Mouse (Mus musculus) CH12.LX (cell line): ENCODE results near the gene Gm39566. TPM values are rescaled to one million over a fixed set of nuclear protein-coding genes. Genes with fewer than 3 reads are reported as not detected.

ENCODE experiments used
- DNase-seq: peaks from one replicate; pipeline ENCODE4 v3.0.0-alpha.2; 2013; ENCODE audit errors: extremely low read depth
- H3K27ac ChIP-seq: 2 replicates; pipeline ENCODE4 v1.5.1; 2012; ENCODE audit warnings: low read depth, mild to moderate bottlenecking, control low read depth, moderate library complexity; ENCODE audit not compliant: insufficient read depth
- H3K27me3 ChIP-seq: replicated peaks from 2 replicates; pipeline ENCODE3; 2012; ENCODE audit warnings: inconsistent platforms
- H3K36me3 ChIP-seq, 2 experiments: replicated peaks in 1 of 2; 2 replicates each; pipeline versions ENCODE3 to v1.6.1; 2012; ENCODE audit warnings: inconsistent platforms in 1 of 2, low read length in 1 of 2, mild to moderate bottlenecking in 1 of 2, mixed read lengths in 1 of 2, moderate library complexity in 1 of 2; ENCODE audit not compliant: control insufficient read depth in 1 of 2, insufficient read depth in 1 of 2
- H3K4me1 ChIP-seq, 2 experiments: 2 replicates each; pipeline ENCODE4 v1.6.1; 2012; ENCODE audit warnings: inconsistent platforms in 1 of 2, moderate library complexity in 1 of 2; ENCODE audit not compliant: insufficient read depth in 2 of 2, control insufficient read depth in 1 of 2
- H3K4me2 ChIP-seq: 2 replicates; pipeline ENCODE4 v1.6.1; 2012; ENCODE audit warnings: low read depth, mild to moderate bottlenecking, control low read depth; ENCODE audit not compliant: poor library complexity, insufficient read depth, severe bottlenecking
- H3K4me3 ChIP-seq, 3 experiments: fragments of 150-350 bp in 1 of 3; sonication (generic) in 1 of 3; replicated peaks in 1 of 3; 2 replicates each; pipeline versions ENCODE3 to v1.5.1; 2011 to 2012; ENCODE audit warnings: low read depth in 2 of 3, low read length in 2 of 3, mild to moderate bottlenecking in 2 of 3, moderate library complexity in 2 of 3, control low read depth in 1 of 3, improper control_type of control experiment in 1 of 3, inconsistent platforms in 1 of 3, mixed read lengths in 1 of 3; ENCODE audit not compliant: poor library complexity in 1 of 3
- H3K79me2 ChIP-seq: replicated peaks from 2 replicates; pipeline ENCODE4 v1.6.1; 2012; ENCODE audit warnings: mild to moderate bottlenecking, moderate library complexity; ENCODE audit not compliant: control insufficient read depth, poor library complexity, insufficient read depth, severe bottlenecking; ENCODE audit errors: extremely low read depth
- H3K9ac ChIP-seq: 2 replicates; pipeline ENCODE4 v1.6.1; 2012; ENCODE audit warnings: low read depth, mild to moderate bottlenecking, control low read depth, moderate library complexity; ENCODE audit not compliant: insufficient read depth
- H3K9me3 ChIP-seq: replicated peaks from 2 replicates; pipeline ENCODE3; 2012; ENCODE audit warnings: low read length, inconsistent platforms, mixed read lengths
- CHD1 ChIP-seq: IDR thresholded peaks from 2 replicates; pipeline ENCODE4 v1.6.1; 2012; ENCODE audit warnings: low read depth, low read length, improper control_type of control experiment, inconsistent platforms
- CTCF ChIP-seq, 2 experiments: IDR thresholded peaks in 1 of 2; conservative IDR thresholded peaks in 1 of 2; 2 replicates each; pipeline ENCODE4 v1.5.1; 2011 to 2012; ENCODE audit warnings: low read depth in 2 of 2, low read length in 2 of 2, improper control_type of control experiment in 1 of 2, inconsistent platforms in 1 of 2, mild to moderate bottlenecking in 1 of 2, moderate library complexity in 1 of 2
- E2F4 ChIP-seq: IDR thresholded peaks from 2 replicates; pipeline ENCODE4 v1.6.1; 2011; ENCODE audit warnings: low read depth, low read length, improper control_type of control experiment; ENCODE audit not compliant: insufficient replicate concordance
- ELF1 ChIP-seq: IDR thresholded peaks from 2 replicates; pipeline ENCODE4 v1.6.1; 2014; ENCODE audit warnings: low read depth, mild to moderate bottlenecking, inconsistent platforms, low read length, improper control_type of control experiment
- EP300 ChIP-seq: IDR thresholded peaks from 2 replicates; pipeline ENCODE4 v1.6.1; 2011; ENCODE audit warnings: low read length, improper control_type of control experiment
- GABPA ChIP-seq: IDR thresholded peaks from 2 replicates; pipeline ENCODE4 v1.6.1; 2012; ENCODE audit warnings: low read depth, low read length, improper control_type of control experiment, inconsistent platforms; ENCODE audit not compliant: insufficient replicate concordance
- HCFC1 ChIP-seq: IDR thresholded peaks from 2 replicates; pipeline ENCODE4 v1.6.1; 2012; ENCODE audit warnings: low read depth, mild to moderate bottlenecking, inconsistent platforms, low read length, improper control_type of control experiment
- IRF4 ChIP-seq: IDR thresholded peaks from 2 replicates; pipeline ENCODE4 v1.6.1; 2014; ENCODE audit warnings: low read depth, mild to moderate bottlenecking, inconsistent platforms, low read length, improper control_type of control experiment
- KAT2A ChIP-seq: IDR thresholded peaks from 2 replicates; pipeline ENCODE4 v1.6.1; 2012; ENCODE audit warnings: low read length, improper control_type of control experiment, inconsistent platforms; ENCODE audit not compliant: insufficient replicate concordance
- MAX ChIP-seq: IDR thresholded peaks from 2 replicates; pipeline ENCODE4 v1.6.1; 2011; ENCODE audit warnings: low read length, improper control_type of control experiment
- MAZ ChIP-seq: IDR thresholded peaks from 2 replicates; pipeline ENCODE4 v1.6.1; 2012; ENCODE audit warnings: low read depth, mild to moderate bottlenecking, inconsistent platforms, low read length, improper control_type of control experiment, moderate library complexity
- MEF2A ChIP-seq: IDR thresholded peaks from 2 replicates; pipeline ENCODE4 v1.6.1; 2014; ENCODE audit warnings: low read depth, mild to moderate bottlenecking, inconsistent platforms, low read length, improper control_type of control experiment, borderline replicate concordance
- MXI1 ChIP-seq: IDR thresholded peaks from 2 replicates; pipeline ENCODE4 v1.6.1; 2011; ENCODE audit warnings: mild to moderate bottlenecking, low read depth, low read length, improper control_type of control experiment
- MYC ChIP-seq: IDR thresholded peaks from 2 replicates; pipeline ENCODE4 v1.6.1; 2011; ENCODE audit warnings: low read depth, mild to moderate bottlenecking, improper control_type of control experiment, low read length
- NELFE ChIP-seq: IDR thresholded peaks from 2 replicates; pipeline ENCODE4 v1.6.1; 2011; ENCODE audit warnings: low read depth, low read length, improper control_type of control experiment
- NRF1 ChIP-seq: IDR thresholded peaks from 2 replicates; pipeline ENCODE4 v1.6.1; 2014; ENCODE audit warnings: low read depth, mild to moderate bottlenecking, inconsistent platforms, low read length, improper control_type of control experiment, moderate library complexity
- PAX5 ChIP-seq: IDR thresholded peaks from 2 replicates; pipeline ENCODE4 v1.6.1; 2012; ENCODE audit warnings: low read length, inconsistent platforms, mixed read lengths
- POLR2A ChIP-seq: IDR thresholded peaks from 2 replicates; pipeline ENCODE4 v1.6.1; 2011; ENCODE audit warnings: low read depth, mild to moderate bottlenecking, improper control_type of control experiment, low read length
- POLR2AphosphoS2 ChIP-seq: IDR thresholded peaks from 2 replicates; pipeline ENCODE4 v1.6.1; 2011; ENCODE audit warnings: low read depth, low read length, improper control_type of control experiment
- RCOR1 ChIP-seq: conservative IDR thresholded peaks from 2 replicates; pipeline ENCODE4 v1.6.1; 2012; ENCODE audit warnings: low read depth, mild to moderate bottlenecking, inconsistent platforms, low read length, improper control_type of control experiment
- SIN3A ChIP-seq: IDR thresholded peaks from 2 replicates; pipeline ENCODE4 v1.6.1; 2012; ENCODE audit warnings: low read length, improper control_type of control experiment, inconsistent platforms
- SMC3 ChIP-seq: IDR thresholded peaks from 2 replicates; pipeline ENCODE4 v1.6.1; 2011; ENCODE audit warnings: low read depth, low read length, improper control_type of control experiment
- TBP ChIP-seq: conservative IDR thresholded peaks from 2 replicates; pipeline ENCODE4 v1.6.1; 2011; ENCODE audit warnings: low read depth, low read length, improper control_type of control experiment
- TCF12 ChIP-seq: IDR thresholded peaks from 2 replicates; pipeline ENCODE4 v1.6.1; 2014; ENCODE audit warnings: low read depth, mild to moderate bottlenecking, inconsistent platforms, low read length, improper control_type of control experiment
- UBTF ChIP-seq: IDR thresholded peaks from 2 replicates; pipeline ENCODE4 v1.6.1; 2012; ENCODE audit warnings: low read depth, mild to moderate bottlenecking, inconsistent platforms, low read length, improper control_type of control experiment, moderate library complexity
- USF1 ChIP-seq: IDR thresholded peaks from 2 replicates; pipeline ENCODE4 v1.6.1; 2014; ENCODE audit warnings: low read depth, mild to moderate bottlenecking, inconsistent platforms, low read length, improper control_type of control experiment
- USF2 ChIP-seq: conservative IDR thresholded peaks from 2 replicates; pipeline ENCODE4 v1.6.1; 2011; ENCODE audit warnings: low read depth, low read length, improper control_type of control experiment
- ZKSCAN1 ChIP-seq: IDR thresholded peaks from 2 replicates; pipeline ENCODE4 v1.6.1; 2012; ENCODE audit warnings: low read depth, inconsistent platforms, low read length, improper control_type of control experiment, borderline replicate concordance
- ZMIZ1 ChIP-seq: IDR thresholded peaks from 2 replicates; pipeline ENCODE4 v1.6.1; 2012; ENCODE audit warnings: low read depth, mild to moderate bottlenecking, inconsistent platforms, low read length, improper control_type of control experiment
- dilution Hi-C: fragments of 300-500 bp; cut with MboI; formaldehyde crosslinking; loops from 2 replicates; pipeline ENCODE4 v1.14.3; 2020; ENCODE audit warnings: low sequenced_read_pairs; ENCODE audit not compliant: extremely low pct_unique_long_range_greater_than_20kb, extremely low pct_ligation_motif_present
- in situ Hi-C: fragments of 300-500 bp; cut with MboI; formaldehyde crosslinking; loops from 3 replicates; pipeline ENCODE4 v1.14.3; 2019; ENCODE audit warnings: low sequenced_read_pairs, low pct_ligation_motif_present, low pct_unique_long_range_greater_than_20kb, mixed read lengths
- polyA plus RNA-seq: library from polyadenylated mRNA; unstranded; fragments of >175 nt; gene quantifications from 2 replicates; pipeline ENCODE4 v1.2.1, GENCODE M21; 2012; ENCODE audit warnings: low read depth; ENCODE audit not compliant: insufficient read length
- total RNA-seq, 2 experiments: library from RNA; depleted of rRNA; stranded (reverse); fragments of 300-350 nt in 1 of 2; fragments of >200 nt in 1 of 2; gene quantifications; 2 replicates each; pipeline ENCODE4 v1.2.3; 2012 to 2014

Gene Gm39566
- total and polyA plus RNA-seq, 3 experiments = not detected

- Histone ChIP-seq H3K27me3 (no peaks in the 10 kb centered on the region), H3K79me2 (no peaks in the 10 kb centered on the region), H3K9me3 (no peaks in the 10 kb centered on the region), H3K4me2 (peak within 1 kb of the TSS; percentile 88), H3K4me3 (peak within 1 kb of the TSS; percentile 61 to 72 (median 65)), H3K4me1 (peaks cover 5 to 28% of the 10 kb centered on the region in 2 experiments), H3K9ac (peak within 1 kb of the TSS; percentile 72), H3K27ac (peak within 1 kb of the TSS; percentile 59), H3K36me3 (peaks cover 0 to 35% of the 10 kb centered on the region in 2 experiments)
- DNase-seq = peak; percentile 93
- dilution Hi-C loops = no loop called here
- TF ChIP-seq PAX5 (no peak), NELFE (peak; percentile 96), ELF1 (peak; percentile 68), IRF4 (peak; percentile 52; the same call in 1 of the 2 replicates), GABPA (no peak), CTCF (conservative IDR thresholded peaks at IDR 0.05 in 1 of 2, IDR thresholded peaks at IDR 0.05 in 1 of 2; ENCODE audit: low read depth in 2 of 2, low read length in 2 of 2) (no peak), EP300 (no peak), HCFC1 (peak; percentile 67), KAT2A (0 out of 2 replicates have a peak, but pooled peaks have one; percentile 23), POLR2AphosphoS2 (no peak), TBP (peak; percentile 70), E2F4 (no peak), MAZ (peak; percentile 94), MEF2A (peak; percentile 43; the same call in 1 of the 2 replicates), USF1 (no peak), CHD1 (no peak), ZKSCAN1 (no peak), SIN3A (peak; percentile 69; the same call in 1 of the 2 replicates), POLR2A (peak; percentile 96), MAX (peak; percentile 55; the same call in 1 of the 2 replicates), ZMIZ1 (peak; percentile 82), USF2 (no peak), NRF1 (peak; percentile 84), MYC (peak; percentile 76; the same call in 1 of the 2 replicates), TCF12 (peak; percentile 70; the same call in 1 of the 2 replicates), SMC3 (no peak), RCOR1 (no peak), UBTF (no peak), MXI1 (peak; percentile 85)
- in situ Hi-C loops = no loop called here
These were observed 31.1 kb upstream of the Gm39566 start, which contains the start of gene Plscr3 for GRCm38 (mm10) chr11:69846198-69846680. Plscr3 (plus strand) TSS chr11:69846376.
